In genomic region chr11:113568999-113569398, GRCm38 (mm10) we compare ENCODE assay signal across 27 mouse cellular contexts. TPM values are rescaled to one million over a fixed set of nuclear protein-coding genes. Genes with fewer than 3 reads are reported as not detected.
"Had no signal": no experiment of that assay in that cellular context is flagged by ENCODE, and none has a peak within 500 bp of the region (broad histone marks: within the 10 kb centered on the region; RNA-seq: fewer than 3 reads in every experiment).

No protein-coding gene starts in this region.

- ATAC-seq: liver, embryonic 12.5 days; midbrain, embryonic 13.5 days; midbrain, embryonic 16.5 days had no signal

- H3K4me3 ChIP-seq: kidney, embryonic 15.5 days; limb, embryonic 10.5 days; limb, embryonic 13.5 days; liver, embryonic 12.5 days; liver, embryonic 15.5 days; lung, embryonic 15.5 days; midbrain, embryonic 13.5 days; myocyte; neural tube, embryonic 13.5 days; stomach, embryonic 15.5 days had no signal

- H3K36me3 ChIP-seq: kidney, embryonic 15.5 days; limb, embryonic 10.5 days; limb, embryonic 13.5 days; liver, embryonic 12.5 days; liver, embryonic 15.5 days; lung, embryonic 15.5 days; midbrain, embryonic 13.5 days; neural tube, embryonic 13.5 days; stomach, embryonic 15.5 days had no signal

- H3K9me3 ChIP-seq: kidney, embryonic 15.5 days; limb, embryonic 10.5 days; limb, embryonic 13.5 days; liver, embryonic 12.5 days; liver, embryonic 15.5 days; lung, embryonic 15.5 days; midbrain, embryonic 13.5 days; neural tube, embryonic 13.5 days; stomach, embryonic 15.5 days had no signal

- DNase-seq: kidney, adult 11 months; kidney, adult 8-10 months; kidney, postnatal 10 days; kidney, postnatal 36 days; liver; lung, adult 18-20 months; lung, postnatal 10 days; lung, postnatal 36 days; retina, postnatal 1 day; spleen, adult 18-20 months; thymus, adult 2 months; thymus, postnatal 14 days; thymus, postnatal 4 days had no signal

- H3K9ac ChIP-seq: kidney, embryonic 15.5 days; limb, embryonic 13.5 days; liver, embryonic 12.5 days; liver, embryonic 15.5 days; lung, embryonic 15.5 days; midbrain, embryonic 13.5 days; neural tube, embryonic 13.5 days; stomach, embryonic 15.5 days had no signal

- H3K4me2 ChIP-seq: kidney, embryonic 15.5 days; limb, embryonic 13.5 days; liver, embryonic 12.5 days; liver, embryonic 15.5 days; lung, embryonic 15.5 days; midbrain, embryonic 13.5 days; neural tube, embryonic 13.5 days; stomach, embryonic 15.5 days had no signal

- H3K27me3 ChIP-seq: limb, embryonic 13.5 days; liver, embryonic 12.5 days; liver, embryonic 15.5 days; lung, embryonic 15.5 days; neural tube, embryonic 13.5 days; stomach, embryonic 15.5 days had no signal

- H3K27ac ChIP-seq: kidney, embryonic 15.5 days; limb, embryonic 10.5 days; limb, embryonic 13.5 days; liver, embryonic 12.5 days; liver, embryonic 15.5 days; lung, embryonic 15.5 days; midbrain, embryonic 13.5 days; neural tube, embryonic 13.5 days; stomach, embryonic 15.5 days had no signal

RNA-seq across cellular contexts. Expression of gene Sstr2, which starts 50.1 kb away (rescaled TPM):
- total RNA-seq: megakaryocyte-erythroid progenitor cell, adult 5-6 weeks; monocyte, adult 5-6 weeks; neutrophil, adult 5-6 weeks had no signal
